Mouse (Mus musculus) ES-Bruce4 (cell line): ENCODE measurements around the gene Colgalt1. TPM values are rescaled to one million over a fixed set of nuclear protein-coding genes. Genes with fewer than 3 reads are reported as not detected.
A peak's percentile ranks its signal among the peaks of the same experiment; 100 is the strongest.

Experiments
- H3K27ac ChIP-seq: 2 replicates; pipeline ENCODE4 v1.5.1; 2012; ENCODE audit warnings: low read length, inconsistent platforms; ENCODE audit not compliant: insufficient read depth
- H3K27me3 ChIP-seq: 2 replicates; pipeline ENCODE4 v1.6.1; 2012; ENCODE audit warnings: mild to moderate bottlenecking, low read length, inconsistent platforms; ENCODE audit not compliant: control insufficient read depth, poor library complexity, insufficient read depth, severe bottlenecking
- H3K36me3 ChIP-seq: 2 replicates; pipeline ENCODE4 v1.6.1; 2012; ENCODE audit warnings: inconsistent platforms, mild to moderate bottlenecking, low read length, moderate library complexity; ENCODE audit not compliant: control insufficient read depth, poor library complexity, insufficient read depth, severe bottlenecking
- H3K4me1 ChIP-seq: one replicate; pipeline ENCODE4 v1.8.1; 2011; ENCODE audit warnings: low read length; ENCODE audit not compliant: control insufficient read depth, insufficient read depth
- H3K4me3 ChIP-seq: 2 replicates; pipeline ENCODE4 v1.5.1; 2011; ENCODE audit warnings: low read depth, mild to moderate bottlenecking, low read length
- H3K9ac ChIP-seq: 2 replicates; pipeline ENCODE4 v1.6.1; 2012; ENCODE audit warnings: low read depth, mild to moderate bottlenecking, inconsistent platforms; ENCODE audit not compliant: poor library complexity, severe bottlenecking
- H3K9me3 ChIP-seq: replicated peaks from 2 replicates; pipeline ENCODE4 v1.6.1; 2012; ENCODE audit warnings: mild to moderate bottlenecking, low read length, inconsistent platforms; ENCODE audit not compliant: control insufficient read depth, poor library complexity, insufficient read depth, severe bottlenecking
- CTCF ChIP-seq: IDR thresholded peaks from one replicate; pipeline ENCODE4 v1.8.1; 2011; ENCODE audit warnings: low read depth, low read length
- EP300 ChIP-seq: IDR thresholded peaks from 2 replicates; pipeline ENCODE4 v1.6.1; 2011; ENCODE audit warnings: low read depth, low read length; ENCODE audit not compliant: insufficient read depth
- POLR2A ChIP-seq: IDR thresholded peaks from one replicate; pipeline ENCODE4 v1.8.1; 2011; ENCODE audit warnings: low read length; ENCODE audit not compliant: insufficient read depth
- polyA plus RNA-seq: library from polyadenylated mRNA; stranded (reverse); fragments of >200 nt; gene quantifications from 2 replicates; pipeline ENCODE4 v1.2.4, GENCODE M21; 2011; ENCODE audit warnings: low read depth; ENCODE audit not compliant: missing spikeins, insufficient read depth, insufficient read length

The Colgalt1 gene
- polyA plus RNA-seq, 1 experiment, result 83.2 TPM

- no peaks in the 10 kb centered on the region for H3K27me3 ChIP-seq
- peaks cover 2% of the 10 kb centered on the region for H3K4me1 ChIP-seq
- TF ChIP-seq CTCF, result peak; percentile 45
- TF ChIP-seq POLR2A, result no peak
- no peak for TF ChIP-seq EP300
- no peaks in the 10 kb centered on the region for H3K9me3 ChIP-seq
- H3K36me3 ChIP-seq, result no peaks in the 10 kb centered on the region
- peak overlapping the region; percentile 43 for H3K9ac ChIP-seq
- peak overlapping the region; percentile 6; the same call in 1 of the 2 replicates for H3K27ac ChIP-seq
- H3K4me3 ChIP-seq, result peak overlapping the region; percentile 55
Observed at GRCm38 (mm10) chr8:71580201-71580600, 30.6 kb upstream of the Colgalt1 start.

- Histone ChIP-seq H3K9ac (no peak overlapping the region), H3K9me3 (no peaks in the 10 kb centered on the region), H3K4me3 (no peak overlapping the region), H3K27ac (no peak overlapping the region), H3K4me1 (no peaks in the 10 kb centered on the region), H3K27me3 (no peaks in the 10 kb centered on the region), H3K36me3 (no peaks in the 10 kb centered on the region; the same call in 1 of the 2 replicates)
- no peak for TF ChIP-seq POLR2A
- TF ChIP-seq CTCF, result peak; percentile 76
Observed at GRCm38 (mm10) chr8:71586891-71587290, 23.9 kb upstream of the Colgalt1 start.

DNA sequence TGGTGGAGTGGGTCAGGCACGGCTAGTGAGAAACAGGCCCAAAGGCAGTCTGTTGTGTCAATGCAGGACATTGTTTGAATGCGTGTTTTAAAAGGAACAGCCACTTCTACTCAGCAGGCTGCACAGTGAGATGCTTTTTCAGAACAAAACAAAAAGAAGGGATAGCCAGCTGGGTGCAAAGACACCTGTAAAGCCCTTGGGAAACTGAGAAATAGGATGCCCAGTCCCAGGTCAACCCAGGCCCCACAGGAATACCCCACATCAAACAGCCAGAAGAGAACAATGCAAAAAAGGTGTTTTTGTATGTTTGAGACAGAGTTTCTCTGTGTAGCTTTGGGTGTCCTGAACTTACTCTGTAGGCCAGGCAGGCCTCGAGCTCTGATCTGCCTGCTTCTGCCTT lies 22.0 kb upstream of the Colgalt1 start:
- Histone ChIP-seq H3K9ac (no peak overlapping the region), H3K4me1 (no peaks in the 10 kb centered on the region), H3K27ac (no peak overlapping the region), H3K4me3 (no peak overlapping the region), H3K36me3 (no peaks in the 10 kb centered on the region; the same call in 1 of the 2 replicates), H3K9me3 (no peaks in the 10 kb centered on the region), H3K27me3 (no peaks in the 10 kb centered on the region)
- TF ChIP-seq EP300, result no peak

- Histone ChIP-seq H3K36me3 (no peaks in the 10 kb centered on the region; the same call in 1 of the 2 replicates), H3K9me3 (no peaks in the 10 kb centered on the region), H3K27ac (peak overlapping the region; percentile 20), H3K4me1 (no peaks in the 10 kb centered on the region), H3K9ac (peak overlapping the region; percentile 92), H3K4me3 (peak overlapping the region; percentile 62), H3K27me3 (no peaks in the 10 kb centered on the region)
- TF ChIP-seq POLR2A, result no peak
- TF ChIP-seq EP300, result no peak
- TF ChIP-seq CTCF, result no peak
Observed at GRCm38 (mm10) chr8:71591017-71591416, 19.8 kb upstream of the Colgalt1 start.

DNA sequence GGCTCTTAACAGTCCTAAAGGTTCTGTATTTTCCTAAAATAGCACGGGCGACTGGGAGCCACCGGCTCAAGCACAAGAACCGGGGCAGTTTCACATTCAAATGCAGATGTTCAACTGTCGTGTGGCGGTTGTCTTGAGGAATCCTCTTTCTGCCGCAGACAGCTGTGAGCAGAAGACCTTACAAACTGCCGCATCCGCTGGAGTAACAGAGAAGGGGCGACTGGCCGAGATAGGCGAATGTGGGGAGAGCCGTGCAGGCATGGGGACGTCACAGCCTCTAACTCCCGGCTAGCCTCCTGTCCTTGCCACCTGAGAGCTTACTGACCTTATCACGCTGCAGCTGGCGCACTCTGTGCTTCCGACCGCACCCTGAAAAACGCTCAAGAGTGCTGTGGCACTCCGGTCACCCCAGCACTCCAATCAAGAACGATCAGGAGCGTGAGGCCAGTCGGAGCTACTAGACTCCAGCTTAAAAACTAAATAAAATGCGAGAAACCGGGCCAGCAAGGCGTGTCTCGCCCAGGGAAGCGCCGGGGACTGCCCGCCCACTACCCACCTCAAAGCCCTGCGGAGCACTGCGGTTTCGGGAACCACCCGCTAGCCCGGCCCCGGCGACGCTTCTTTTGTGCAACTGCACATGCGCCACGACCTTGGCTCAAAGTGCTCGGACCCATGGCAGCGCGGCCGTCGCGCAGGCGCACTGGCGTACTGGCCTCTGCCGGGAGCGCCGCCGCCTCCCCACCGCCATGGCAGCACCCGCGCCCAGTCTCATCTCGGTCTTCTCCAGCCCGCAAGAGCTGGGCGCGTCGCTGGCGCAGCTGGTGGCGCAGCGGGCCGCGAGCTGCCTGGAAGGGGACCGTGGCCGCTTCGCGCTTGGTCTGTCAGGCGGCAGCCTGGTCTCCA lies 19.1 kb upstream of the Colgalt1 start, which contains the start of gene Pgls:
Pgls (plus strand) TSS at position 706 of the 903 bp plus-strand sequence.
- Histone ChIP-seq H3K4me1 (no peaks in the 10 kb centered on the region), H3K9ac (peak within 1 kb of the TSS; percentile 92), H3K4me3 (peak within 1 kb of the TSS; percentile 80), H3K27ac (peak within 1 kb of the TSS; percentile 45), H3K36me3 (no peaks in the 10 kb centered on the region), H3K27me3 (no peaks in the 10 kb centered on the region), H3K9me3 (no peaks in the 10 kb centered on the region)
- TF ChIP-seq POLR2A (peak; percentile 76), CTCF (no peak)

- Histone ChIP-seq H3K4me1 (no peaks in the 10 kb centered on the region), H3K27me3 (no peaks in the 10 kb centered on the region), H3K27ac (peak overlapping the region; percentile 45), H3K36me3 (no peaks in the 10 kb centered on the region), H3K9ac (peak overlapping the region; percentile 92), H3K9me3 (no peaks in the 10 kb centered on the region), H3K4me3 (peak overlapping the region; percentile 80)
- TF ChIP-seq POLR2A (no peak), EP300 (no peak), CTCF (no peak)
Observed at GRCm38 (mm10) chr8:71592374-71593170, 18.2 kb upstream of the Colgalt1 start.
